Mouse (Mus musculus) frontal cortex, adult (tissue): Measurements from ENCODE around the gene Atf7ip.

Source experiments
- ATAC-seq: cut with Nextera tagmentation; 2 replicates; pipeline ENCODE4 v1.9.2; 2017; ENCODE audit warnings: mild to moderate bottlenecking, moderate library complexity, mixed read lengths; ENCODE audit not compliant: low TSS enrichment

Atf7ip gene

GRCm38 (mm10) chr6:136522658-136523057 lies 16.7 kb downstream of the Atf7ip start:
- no peak for ATAC-seq

GRCm38 (mm10) chr6:136524751-136525150 lies 18.8 kb downstream of the Atf7ip start:
- ATAC-seq, result no peak

- ATAC-seq, result no peak
Observed at GRCm38 (mm10) chr6:136525567-136525966, 19.6 kb downstream of the Atf7ip start.

- no peak for ATAC-seq
Observed at GRCm38 (mm10) chr6:136529156-136529555, 23.2 kb downstream of the Atf7ip start.

GRCm38 (mm10) chr6:136531792-136532230 lies 25.8 kb downstream of the Atf7ip start:
- peak; percentile 27; the same call in 1 of the 2 replicates for ATAC-seq

- ATAC-seq, result peak; percentile 83
Observed at GRCm38 (mm10) chr6:136532535-136533291, 26.7 kb downstream of the Atf7ip start.

- ATAC-seq, result no peak
Observed at GRCm38 (mm10) chr6:136533804-136534203, 27.8 kb downstream of the Atf7ip start.

GRCm38 (mm10) chr6:136534444-136534843 lies 28.5 kb downstream of the Atf7ip start:
- ATAC-seq, result no peak

- no peak for ATAC-seq
Observed at GRCm38 (mm10) chr6:136535176-136535575, 29.2 kb downstream of the Atf7ip start.

GRCm38 (mm10) chr6:136536121-136536520 lies 30.2 kb downstream of the Atf7ip start:
- no peak for ATAC-seq

GRCm38 (mm10) chr6:136541350-136541749 lies 35.4 kb downstream of the Atf7ip start:
- ATAC-seq, result no peak

GRCm38 (mm10) chr6:136542105-136542504 lies 36.1 kb downstream of the Atf7ip start:
- no peak for ATAC-seq

GRCm38 (mm10) chr6:136543164-136543563 lies 37.2 kb downstream of the Atf7ip start:
- ATAC-seq, result peak; percentile 86

- ATAC-seq, result no peak
Observed at GRCm38 (mm10) chr6:136545284-136545870, 39.4 kb downstream of the Atf7ip start.

GRCm38 (mm10) chr6:136546286-136546685 lies 40.3 kb downstream of the Atf7ip start:
- no peak for ATAC-seq

- ATAC-seq, result no peak
Observed at GRCm38 (mm10) chr6:136546987-136547386, 41.0 kb downstream of the Atf7ip start.

- ATAC-seq, result peak; percentile 79
Observed at GRCm38 (mm10) chr6:136548041-136548770, 42.2 kb downstream of the Atf7ip start.

- ATAC-seq, result no peak
Observed at GRCm38 (mm10) chr6:136548796-136549195, 42.8 kb downstream of the Atf7ip start.

GRCm38 (mm10) chr6:136549606-136550005 lies 43.6 kb downstream of the Atf7ip start:
- ATAC-seq, result no peak

- peak; percentile 43 for ATAC-seq
Observed at GRCm38 (mm10) chr6:136550596-136551304, 44.8 kb downstream of the Atf7ip start.

- no peak for ATAC-seq
Observed at GRCm38 (mm10) chr6:136551550-136552109, 45.7 kb downstream of the Atf7ip start.

GRCm38 (mm10) chr6:136553156-136553555 lies 47.2 kb downstream of the Atf7ip start:
- ATAC-seq, result no peak
